Mouse (Mus musculus): ENCODE data around the gene Nhsl1. TPM values are rescaled to one million over a fixed set of nuclear protein-coding genes. Genes with fewer than 3 reads are reported as not detected.

Gene Nhsl1
- polyA plus RNA-seq, 1 experiment, result 0.74 TPM

GRCm38 (mm10) chr10:18479285-18479684 lies 160.5 kb downstream of the Nhsl1 start:
- WGBS, result 94% methylated on average over 3 of the region's 3 CpGs
- DNase-seq (ENCODE audit: low read depth in 1 of 2, low spot score in 2 of 2), result no peak
- H3K27ac ChIP-seq (ENCODE audit: insufficient read depth, low read length), result no peak overlapping the region
- H3K4me3 ChIP-seq (ENCODE audit: extremely low read depth, insufficient read depth, insufficient read length), result no peak overlapping the region
- no peaks in the 10 kb centered on the region for H3K27me3 ChIP-seq (ENCODE audit: control insufficient read depth, insufficient read depth, low read length)
- H3K36me3 ChIP-seq (ENCODE audit: control insufficient read depth, insufficient read depth, low read length), result no peaks in the 10 kb centered on the region
- no peaks in the 10 kb centered on the region for H3K4me1 ChIP-seq (ENCODE audit: control insufficient read depth, insufficient read depth, insufficient read length)
- TF ChIP-seq POLR2A (IDR thresholded peaks at IDR 0.05; ENCODE audit: low read depth, low read length) (no peak), CTCF (IDR thresholded peaks at IDR 0.05; ENCODE audit: extremely low read depth, insufficient read depth, insufficient read length, insufficient replicate concordance) (no peak)

GRCm38 (mm10) chr10:18480836-18481235 lies 162.1 kb downstream of the Nhsl1 start:
- Histone ChIP-seq H3K4me1 (ENCODE audit: control insufficient read depth, insufficient read depth, insufficient read length) (no peaks in the 10 kb centered on the region), H3K36me3 (ENCODE audit: control insufficient read depth, insufficient read depth, low read length) (no peaks in the 10 kb centered on the region), H3K4me3 (ENCODE audit: extremely low read depth, insufficient read depth, insufficient read length) (no peak overlapping the region), H3K27ac (ENCODE audit: insufficient read depth, low read length) (no peak overlapping the region), H3K27me3 (ENCODE audit: control insufficient read depth, insufficient read depth, low read length) (no peaks in the 10 kb centered on the region)
- TF ChIP-seq POLR2A (IDR thresholded peaks at IDR 0.05; ENCODE audit: low read depth, low read length), result no peak
- no peak for TF ChIP-seq CTCF (IDR thresholded peaks at IDR 0.05; ENCODE audit: extremely low read depth, insufficient read depth, insufficient read length, insufficient replicate concordance)
- no peak for DNase-seq (ENCODE audit: low read depth in 1 of 2, low spot score in 2 of 2)
- 89% methylated on average over 10 of the region's 10 CpGs for WGBS

- Histone ChIP-seq H3K4me1 (ENCODE audit: control insufficient read depth, insufficient read depth, insufficient read length) (no peaks in the 10 kb centered on the region), H3K36me3 (ENCODE audit: control insufficient read depth, insufficient read depth, low read length) (no peaks in the 10 kb centered on the region), H3K4me3 (ENCODE audit: extremely low read depth, insufficient read depth, insufficient read length) (no peak overlapping the region), H3K27ac (ENCODE audit: insufficient read depth, low read length) (no peak overlapping the region), H3K27me3 (ENCODE audit: control insufficient read depth, insufficient read depth, low read length) (no peaks in the 10 kb centered on the region)
- 69% methylated on average over 4 of the region's 4 CpGs for WGBS
- no peak for DNase-seq (ENCODE audit: low read depth in 1 of 2, low spot score in 2 of 2)
- TF ChIP-seq CTCF (IDR thresholded peaks at IDR 0.05; ENCODE audit: extremely low read depth, insufficient read depth, insufficient read length, insufficient replicate concordance), result no peak
- no peak for TF ChIP-seq POLR2A (IDR thresholded peaks at IDR 0.05; ENCODE audit: low read depth, low read length)
Measured at GRCm38 (mm10) chr10:18482558-18483141, 163.9 kb downstream of the Nhsl1 start.

- Histone ChIP-seq H3K4me3 (ENCODE audit: extremely low read depth, insufficient read depth, insufficient read length) (no peak overlapping the region), H3K36me3 (ENCODE audit: control insufficient read depth, insufficient read depth, low read length) (no peaks in the 10 kb centered on the region), H3K27me3 (ENCODE audit: control insufficient read depth, insufficient read depth, low read length) (no peaks in the 10 kb centered on the region), H3K4me1 (ENCODE audit: control insufficient read depth, insufficient read depth, insufficient read length) (no peaks in the 10 kb centered on the region), H3K27ac (ENCODE audit: insufficient read depth, low read length) (no peak overlapping the region)
- 92% methylated on average over 3 of the region's 3 CpGs for WGBS
- TF ChIP-seq POLR2A (IDR thresholded peaks at IDR 0.05; ENCODE audit: low read depth, low read length) (no peak), CTCF (IDR thresholded peaks at IDR 0.05; ENCODE audit: extremely low read depth, insufficient read depth, insufficient read length, insufficient replicate concordance) (no peak)
- DNase-seq (ENCODE audit: low read depth in 1 of 2, low spot score in 2 of 2), result no peak
Measured at GRCm38 (mm10) chr10:18483658-18484057, 164.9 kb downstream of the Nhsl1 start.

- Histone ChIP-seq H3K4me3 (ENCODE audit: extremely low read depth, insufficient read depth, insufficient read length) (no peak overlapping the region), H3K27me3 (ENCODE audit: control insufficient read depth, insufficient read depth, low read length) (no peaks in the 10 kb centered on the region), H3K27ac (ENCODE audit: insufficient read depth, low read length) (no peak overlapping the region), H3K4me1 (ENCODE audit: control insufficient read depth, insufficient read depth, insufficient read length) (no peaks in the 10 kb centered on the region), H3K36me3 (ENCODE audit: control insufficient read depth, insufficient read depth, low read length) (no peaks in the 10 kb centered on the region)
- TF ChIP-seq POLR2A (IDR thresholded peaks at IDR 0.05; ENCODE audit: low read depth, low read length), result no peak
- TF ChIP-seq CTCF (IDR thresholded peaks at IDR 0.05; ENCODE audit: extremely low read depth, insufficient read depth, insufficient read length, insufficient replicate concordance), result no peak
- WGBS, result 94% methylated on average over 5 of the region's 5 CpGs
- DNase-seq (ENCODE audit: low read depth in 1 of 2, low spot score in 2 of 2), result no peak
Measured at GRCm38 (mm10) chr10:18484731-18485130, 165.9 kb downstream of the Nhsl1 start.

- H3K36me3 ChIP-seq (ENCODE audit: control insufficient read depth, insufficient read depth, low read length), result no peaks in the 10 kb centered on the region
- H3K27ac ChIP-seq (ENCODE audit: insufficient read depth, low read length), result no peak overlapping the region
- TF ChIP-seq POLR2A (IDR thresholded peaks at IDR 0.05; ENCODE audit: low read depth, low read length), result no peak
- no peak for TF ChIP-seq CTCF (IDR thresholded peaks at IDR 0.05; ENCODE audit: extremely low read depth, insufficient read depth, insufficient read length, insufficient replicate concordance)
- DNase-seq (ENCODE audit: low read depth in 1 of 2, low spot score in 2 of 2), result no peak
- H3K4me1 ChIP-seq (ENCODE audit: control insufficient read depth, insufficient read depth, insufficient read length), result no peaks in the 10 kb centered on the region
- H3K4me3 ChIP-seq (ENCODE audit: extremely low read depth, insufficient read depth, insufficient read length), result no peak overlapping the region
- WGBS, result 93% methylated on average over 7 of the region's 7 CpGs
- H3K27me3 ChIP-seq (ENCODE audit: control insufficient read depth, insufficient read depth, low read length), result no peaks in the 10 kb centered on the region
Measured at GRCm38 (mm10) chr10:18488239-18488803, 169.5 kb downstream of the Nhsl1 start.

GRCm38 (mm10) chr10:18489936-18490335 lies 171.2 kb downstream of the Nhsl1 start:
- DNase-seq (ENCODE audit: low read depth in 1 of 2, low spot score in 2 of 2), result no peak
- H3K27ac ChIP-seq (ENCODE audit: insufficient read depth, low read length), result no peak overlapping the region
- H3K36me3 ChIP-seq (ENCODE audit: control insufficient read depth, insufficient read depth, low read length), result no peaks in the 10 kb centered on the region
- no peaks in the 10 kb centered on the region for H3K27me3 ChIP-seq (ENCODE audit: control insufficient read depth, insufficient read depth, low read length)
- no peaks in the 10 kb centered on the region for H3K4me1 ChIP-seq (ENCODE audit: control insufficient read depth, insufficient read depth, insufficient read length)
- H3K4me3 ChIP-seq (ENCODE audit: extremely low read depth, insufficient read depth, insufficient read length), result no peak overlapping the region
- 40% methylated on average over 10 of the region's 10 CpGs for WGBS
- TF ChIP-seq CTCF (IDR thresholded peaks at IDR 0.05; ENCODE audit: extremely low read depth, insufficient read depth, insufficient read length, insufficient replicate concordance) (no peak), POLR2A (IDR thresholded peaks at IDR 0.05; ENCODE audit: low read depth, low read length) (no peak)
